Mouse (Mus musculus) gastrocnemius, adult 2 months (tissue): Measurements from ENCODE around the gene Id3. TPM values are rescaled to one million over a fixed set of nuclear protein-coding genes. Genes with fewer than 3 reads are reported as not detected.

Source experiments
- DNase-seq: peaks from one replicate; pipeline ENCODE4 v3.0.0; 2022
- H3K27ac ChIP-seq: fragments of 200-600 bp; 2 replicates; pipeline ENCODE4 v1.8.1; 2022; ENCODE audit warnings: mild to moderate bottlenecking
- H3K4me3 ChIP-seq: fragments of 200-600 bp; 2 replicates; pipeline ENCODE4 v1.8.1; 2022; ENCODE audit warnings: mild to moderate bottlenecking, moderate library complexity
- CTCF ChIP-seq: fragments of 200-600 bp; IDR thresholded peaks from 2 replicates; pipeline ENCODE4 v1.8.1; 2022; ENCODE audit warnings: antibody characterized with exemption, mild to moderate bottlenecking, moderate library complexity
- intact Hi-C: fragments of 180-260 bp; cut with DNase I; formaldehyde crosslinking; loops from one replicate; pipeline ENCODE4 v1.15.1; 2025
- total RNA-seq, 2 experiments: library from RNA; stranded (reverse); gene quantifications; 2 replicates each; pipeline ENCODE4 v1.2.3; 2021

Id3 gene
- total RNA-seq, 2 experiments from 2014 or later: 11.3 to 21.9 TPM

DNA sequence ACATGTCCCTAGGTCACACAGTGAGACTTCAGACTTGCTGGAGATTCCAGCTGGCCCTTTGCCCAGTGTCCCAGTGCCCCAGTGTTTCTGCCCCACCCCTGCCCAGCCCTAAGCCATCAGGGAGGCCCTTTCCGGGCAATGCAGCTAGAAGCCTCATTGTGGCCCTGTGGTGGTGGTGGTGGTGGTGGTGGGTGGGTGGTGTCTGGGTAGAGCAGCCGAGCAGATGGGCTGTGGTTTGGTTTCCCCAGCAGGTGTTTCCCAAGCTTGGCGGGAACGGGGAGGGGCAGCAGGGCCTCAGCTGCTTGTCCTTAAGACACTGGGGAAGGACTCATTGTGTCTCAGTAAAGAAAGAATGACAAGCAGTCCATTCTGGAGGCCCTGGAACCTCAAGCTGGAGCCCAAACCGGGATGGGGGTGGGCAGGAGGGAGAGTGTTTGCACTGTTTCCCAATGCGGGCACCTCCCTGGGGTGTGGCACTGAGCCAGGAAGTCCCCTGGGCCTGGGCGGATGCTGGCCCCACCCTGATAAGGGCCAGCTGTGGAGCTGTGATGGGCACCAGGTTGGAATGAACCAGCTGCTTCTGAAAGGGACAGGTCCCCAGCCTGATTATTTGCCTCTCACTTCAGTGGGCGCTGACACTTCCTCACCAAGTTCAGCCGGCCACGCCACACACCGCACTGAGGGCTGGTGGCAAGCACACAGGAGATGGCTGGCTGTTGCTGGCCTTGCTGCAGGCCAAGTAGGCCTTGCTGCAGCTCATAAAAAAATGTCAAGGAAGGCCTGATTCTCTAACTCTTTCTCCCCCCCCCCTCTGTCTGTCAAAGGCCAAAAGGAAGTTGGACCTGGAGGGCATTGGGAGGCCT lies 34.5 kb downstream of the Id3 start:
- peak; percentile 56 for DNase-seq
- H3K27ac ChIP-seq: peak overlapping the region; percentile 58
- intact Hi-C loops: no loop called here
- no peak for TF ChIP-seq CTCF
- H3K4me3 ChIP-seq: no peak overlapping the region

DNA sequence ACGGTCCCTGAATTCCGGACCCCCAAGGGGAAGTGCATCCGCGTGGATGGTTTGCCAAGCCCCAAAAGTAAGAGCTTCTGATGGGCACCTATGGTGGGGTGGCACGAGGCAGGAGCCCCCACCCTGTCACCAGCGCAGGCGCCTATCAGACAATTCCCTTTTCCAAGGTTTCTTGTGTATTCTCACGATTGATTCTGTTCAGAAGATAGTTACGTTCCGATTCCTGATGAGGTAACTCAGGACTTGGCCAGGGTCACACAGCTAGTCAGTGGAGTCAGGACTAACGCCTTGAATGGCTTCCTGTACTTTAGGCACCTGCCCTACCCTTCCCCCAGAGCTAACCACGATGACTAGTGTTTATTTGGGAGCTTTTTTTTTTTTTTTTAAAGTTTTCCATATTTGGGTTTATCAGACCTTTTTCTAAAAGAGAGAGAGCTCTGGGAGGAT lies 35.2 kb downstream of the Id3 start:
- no peak for TF ChIP-seq CTCF
- intact Hi-C loops: no loop called here
- Histone ChIP-seq H3K27ac (peak overlapping the region; percentile 58; the same call in 1 of the 2 replicates), H3K4me3 (no peak overlapping the region)
- DNase-seq: no peak

DNA sequence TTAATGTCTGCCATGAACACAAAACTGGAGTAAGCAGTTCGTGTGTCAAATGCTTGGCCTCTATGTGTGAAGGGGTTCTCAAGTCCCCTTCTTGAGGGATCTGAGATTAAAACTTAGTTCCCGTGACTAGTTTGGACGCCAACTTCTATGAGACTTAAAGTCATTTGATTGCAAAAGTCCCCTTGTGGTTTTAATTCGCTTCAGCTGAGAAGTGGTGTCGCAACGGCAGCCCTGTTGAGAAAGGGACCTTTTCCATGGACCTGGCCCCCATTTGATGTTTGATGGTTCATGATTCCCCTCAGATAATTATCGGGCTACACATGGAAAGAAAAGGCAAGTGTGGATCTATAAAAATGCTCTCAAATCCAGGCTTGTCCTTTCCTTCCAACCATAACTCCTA lies 36.2 kb downstream of the Id3 start:
- no peak for TF ChIP-seq CTCF
- peak overlapping the region; percentile 86 for H3K27ac ChIP-seq
- peak overlapping the region; percentile 71 for H3K4me3 ChIP-seq
- DNase-seq: no peak
- intact Hi-C loops: no loop called here

DNA sequence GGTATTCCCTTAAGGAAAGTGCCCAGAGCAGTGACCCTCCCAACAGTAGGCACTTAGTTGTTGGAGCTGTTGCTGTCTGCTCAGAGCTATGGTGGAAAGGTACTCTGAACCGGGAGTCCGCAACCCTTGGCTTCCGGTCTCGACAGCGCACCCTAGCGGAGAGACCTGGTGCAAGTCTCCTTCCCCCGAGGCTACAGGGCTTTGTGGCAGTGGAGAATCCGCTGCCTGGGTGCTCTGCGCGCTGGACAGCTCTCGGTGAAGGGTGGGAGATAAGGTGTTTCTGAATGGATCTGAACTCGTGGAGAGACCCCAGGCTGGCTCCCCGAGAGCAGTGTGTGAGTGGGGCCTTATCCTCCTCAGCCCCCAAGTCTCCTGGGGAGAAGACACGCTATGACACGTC lies 36.7 kb downstream of the Id3 start:
- peak overlapping the region; percentile 71 for H3K4me3 ChIP-seq

DNA sequence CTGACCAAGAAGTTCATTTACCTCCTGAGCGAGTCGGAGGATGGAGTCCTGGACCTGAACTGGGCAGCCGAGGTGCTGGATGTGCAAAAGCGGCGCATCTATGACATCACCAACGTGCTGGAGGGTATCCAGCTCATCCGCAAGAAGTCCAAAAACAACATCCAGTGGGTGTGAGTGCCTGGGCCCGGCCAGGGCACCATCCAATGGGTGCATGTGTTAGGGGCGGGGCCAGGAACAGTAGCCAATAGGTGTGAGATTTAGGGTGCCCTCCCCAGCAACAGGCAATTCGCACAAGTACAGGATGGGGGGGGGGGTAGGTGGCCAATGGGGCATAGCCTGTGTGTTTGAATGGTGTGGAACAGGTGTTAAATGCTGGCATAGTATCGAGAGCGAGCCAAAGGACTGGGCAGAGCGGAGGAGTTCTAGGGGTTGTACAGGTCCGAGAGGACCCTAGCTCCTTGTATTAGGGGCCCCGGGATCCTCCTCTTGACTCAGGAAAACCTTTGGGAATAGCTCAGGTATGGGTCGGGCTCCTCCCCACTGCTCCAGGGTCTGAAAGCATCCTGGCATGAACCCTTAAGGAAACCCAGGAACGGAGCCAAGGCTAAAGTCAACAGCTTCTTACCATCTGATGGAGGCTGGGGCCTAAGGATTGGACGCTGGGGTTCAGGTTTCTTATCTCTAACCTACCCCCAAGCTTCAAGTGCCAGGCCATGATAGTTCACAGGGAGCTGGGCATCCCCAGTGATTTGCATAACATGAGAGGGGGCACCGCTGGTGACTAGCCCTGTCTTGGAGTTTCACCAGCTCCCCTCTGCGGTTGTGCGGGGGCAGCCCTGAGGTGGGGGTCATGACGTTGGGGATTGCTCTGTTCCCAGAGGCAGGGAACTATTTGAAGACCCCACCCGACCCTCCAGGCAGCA lies 37.4 kb downstream of the Id3 start:
- intact Hi-C loops: loop anchor here (2.0 kb wide), 1 partner anchor 18 kb away; no protein-coding TSS in a partner anchor
- TF ChIP-seq CTCF: no peak
- DNase-seq: peak; percentile 91
- H3K4me3 ChIP-seq: peak overlapping the region; percentile 71
- H3K27ac ChIP-seq: peak overlapping the region; percentile 86

More for the DNA sequence above, 36.7 kb downstream of the Id3 start:
- intact Hi-C loops: loop anchor here (2.0 kb wide), 1 partner anchor 17 kb away; no protein-coding TSS in a partner anchor
- DNase-seq: peak; percentile 91
- peak; percentile 89 for TF ChIP-seq CTCF
- H3K27ac ChIP-seq: peak overlapping the region; percentile 86

GRCm38 (mm10) chr4:136181367-136181766 lies 38.1 kb downstream of the Id3 start:
- no peak for DNase-seq
- peak overlapping the region; percentile 71 for H3K4me3 ChIP-seq
- peak overlapping the region; percentile 69 for H3K27ac ChIP-seq
- intact Hi-C loops: loop anchor here (2.0 kb wide), 1 partner anchor 19 kb away; no protein-coding TSS in a partner anchor
- peak; percentile 55 for TF ChIP-seq CTCF

GRCm38 (mm10) chr4:136185375-136185774 lies 42.1 kb downstream of the Id3 start:
- intact Hi-C loops: no loop called here
- Histone ChIP-seq H3K27ac (peak overlapping the region; percentile 58), H3K4me3 (no peak overlapping the region)
- DNase-seq: peak; percentile 81
- no peak for TF ChIP-seq CTCF

- Histone ChIP-seq H3K4me3 (no peak overlapping the region), H3K27ac (no peak overlapping the region)
- no peak for TF ChIP-seq CTCF
- intact Hi-C loops: no loop called here
- no peak for DNase-seq
Observed at GRCm38 (mm10) chr4:136186315-136186714, 43.0 kb downstream of the Id3 start.

DNA sequence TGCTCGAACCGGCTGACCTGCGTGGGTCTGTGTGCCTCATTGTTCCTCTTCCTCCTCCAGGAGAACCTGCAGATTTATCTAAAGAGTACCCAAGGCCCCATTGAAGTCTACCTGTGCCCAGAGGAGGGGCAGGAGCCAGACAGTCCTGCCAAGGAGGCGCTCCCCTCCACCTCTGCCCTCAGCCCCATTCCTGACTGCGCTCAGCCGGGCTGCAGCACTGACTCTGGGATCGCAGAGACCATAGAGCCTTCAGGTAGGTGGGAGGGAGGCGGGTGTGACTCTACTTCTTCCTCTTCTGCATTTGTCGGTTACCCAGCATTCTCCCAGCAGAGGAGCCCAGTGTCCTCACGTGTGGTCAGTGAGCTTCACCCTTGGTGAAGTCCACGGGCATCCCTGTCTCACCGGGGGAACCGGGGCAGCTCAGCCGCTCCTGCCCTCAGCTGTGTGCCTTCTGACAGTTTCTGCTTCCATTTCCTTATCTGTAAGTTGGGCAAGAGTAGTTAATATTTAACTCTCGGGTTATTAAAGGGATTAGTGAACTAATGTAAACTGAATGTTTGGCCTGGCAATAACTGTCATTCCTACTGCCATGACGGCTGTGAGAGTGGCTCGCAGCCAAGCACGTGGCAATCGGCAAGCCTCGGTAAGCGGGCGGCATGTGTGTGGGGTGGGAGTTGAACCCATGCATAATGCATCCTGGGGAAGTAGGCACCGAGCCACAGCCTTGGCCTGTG lies 43.6 kb downstream of the Id3 start:
- no peak overlapping the region for H3K4me3 ChIP-seq
- H3K27ac ChIP-seq: no peak overlapping the region
- intact Hi-C loops: no loop called here
- no peak for DNase-seq
- TF ChIP-seq CTCF: no peak

GRCm38 (mm10) chr4:136188973-136189737 lies 45.9 kb downstream of the Id3 start:
- no peak overlapping the region for H3K27ac ChIP-seq
- peak; percentile 34; the same call in 1 of the 2 replicates for TF ChIP-seq CTCF
- no peak for DNase-seq
- no peak overlapping the region for H3K4me3 ChIP-seq
- intact Hi-C loops: no loop called here

DNA sequence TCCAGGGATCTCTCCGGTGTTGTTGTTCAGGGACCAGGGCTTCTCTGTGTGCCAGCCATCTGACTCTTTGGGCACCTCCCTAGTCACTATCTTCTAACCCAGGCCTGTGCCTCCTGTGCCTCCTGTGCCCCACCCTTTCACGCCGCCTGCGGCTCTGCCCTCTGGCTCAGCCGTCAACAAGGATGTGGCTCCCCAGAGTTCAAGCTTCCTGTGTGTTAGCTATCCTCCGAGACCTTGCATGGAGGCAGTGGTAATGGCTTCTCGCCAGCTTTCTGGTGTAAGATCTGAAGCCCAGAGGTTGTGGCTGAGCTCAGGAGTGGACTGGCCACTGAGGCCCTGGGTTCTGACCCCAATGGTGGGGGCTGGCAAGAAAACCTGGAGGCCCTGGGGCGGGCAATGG lies 46.6 kb downstream of the Id3 start:
- intact Hi-C loops: no loop called here
- Histone ChIP-seq H3K27ac (no peak overlapping the region), H3K4me3 (no peak overlapping the region)
- TF ChIP-seq CTCF: no peak
- DNase-seq: no peak
